Mouse (Mus musculus) layer of hippocampus, adult 2 months (tissue): ENCODE results near the gene Mcm5. TPM values are rescaled to one million over a fixed set of nuclear protein-coding genes. Genes with fewer than 3 reads are reported as not detected.

ENCODE experiments used
- DNase-seq, 2 experiments: peaks; one replicate each; pipeline ENCODE4 v3.0.0; 2022; ENCODE audit warnings: low spot score in 2 of 2
- H3K27ac ChIP-seq: fragments of 200-600 bp; 2 replicates; pipeline ENCODE4 v1.8.1; 2022
- H3K4me3 ChIP-seq: fragments of 200-600 bp; 2 replicates; pipeline ENCODE4 v1.8.1; 2022; ENCODE audit warnings: mild to moderate bottlenecking
- CTCF ChIP-seq: fragments of 200-600 bp; conservative IDR thresholded peaks from 2 replicates; pipeline ENCODE4 v1.8.1; 2022; ENCODE audit warnings: antibody characterized with exemption, mild to moderate bottlenecking, moderate library complexity
- total RNA-seq, 2 experiments: library from RNA; stranded (reverse); gene quantifications; 2 replicates each; pipeline ENCODE4 v1.2.3; 2021

Mcm5 gene
- total RNA-seq, 2 experiments from 2014 or later = 6.1 to 8.8 TPM

- Histone ChIP-seq H3K4me3 (no peak overlapping the region), H3K27ac (no peak overlapping the region)
- TF ChIP-seq CTCF = no peak
- DNase-seq = no peak
These were observed 9.1 kb downstream of the Mcm5 start for GRCm38 (mm10) chr8:75118505-75118904.

GRCm38 (mm10) chr8:75119287-75119686 lies 9.9 kb downstream of the Mcm5 start:
- DNase-seq = no peak

DNA sequence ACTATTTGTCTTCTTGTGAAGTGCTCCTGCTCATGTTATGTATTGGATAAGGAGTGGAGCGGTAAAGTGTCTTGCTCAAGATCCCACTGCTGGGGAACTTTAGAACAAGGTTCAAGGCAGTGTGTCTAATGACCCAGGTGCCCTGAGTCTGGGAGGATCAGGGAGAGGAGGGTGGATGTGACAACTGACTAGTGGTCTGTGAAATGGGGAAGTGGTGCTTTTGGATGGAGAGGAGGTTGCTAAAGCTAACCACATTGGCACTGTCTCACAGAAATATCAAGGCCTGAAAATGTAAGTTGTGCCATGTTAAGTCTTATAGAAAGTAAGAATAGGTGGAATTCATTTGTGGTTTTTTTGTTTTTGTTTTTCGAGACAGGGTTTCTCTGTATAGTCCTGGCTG lies 10.4 kb downstream of the Mcm5 start:
- Histone ChIP-seq H3K27ac (no peak overlapping the region), H3K4me3 (no peak overlapping the region)
- DNase-seq = no peak
- no peak for TF ChIP-seq CTCF

More at GRCm38 (mm10) chr8:75119287-75119686, 9.9 kb downstream of the Mcm5 start:
- H3K4me3 ChIP-seq = no peak overlapping the region
- TF ChIP-seq CTCF = no peak
- H3K27ac ChIP-seq = no peak overlapping the region

- TF ChIP-seq CTCF = no peak
- Histone ChIP-seq H3K4me3 (no peak overlapping the region), H3K27ac (no peak overlapping the region)
- DNase-seq = no peak
These were observed 18.0 kb downstream of the Mcm5 start for GRCm38 (mm10) chr8:75127406-75127805.

- TF ChIP-seq CTCF = peak; percentile 85
- Histone ChIP-seq H3K27ac (no peak overlapping the region), H3K4me3 (no peak overlapping the region)
- peak; percentile 37 to 62 for DNase-seq
These were observed 23.1 kb downstream of the Mcm5 start for GRCm38 (mm10) chr8:75132485-75132884.

- DNase-seq = no peak
These were observed 24.0 kb downstream of the Mcm5 start for GRCm38 (mm10) chr8:75133399-75133798.

DNA sequence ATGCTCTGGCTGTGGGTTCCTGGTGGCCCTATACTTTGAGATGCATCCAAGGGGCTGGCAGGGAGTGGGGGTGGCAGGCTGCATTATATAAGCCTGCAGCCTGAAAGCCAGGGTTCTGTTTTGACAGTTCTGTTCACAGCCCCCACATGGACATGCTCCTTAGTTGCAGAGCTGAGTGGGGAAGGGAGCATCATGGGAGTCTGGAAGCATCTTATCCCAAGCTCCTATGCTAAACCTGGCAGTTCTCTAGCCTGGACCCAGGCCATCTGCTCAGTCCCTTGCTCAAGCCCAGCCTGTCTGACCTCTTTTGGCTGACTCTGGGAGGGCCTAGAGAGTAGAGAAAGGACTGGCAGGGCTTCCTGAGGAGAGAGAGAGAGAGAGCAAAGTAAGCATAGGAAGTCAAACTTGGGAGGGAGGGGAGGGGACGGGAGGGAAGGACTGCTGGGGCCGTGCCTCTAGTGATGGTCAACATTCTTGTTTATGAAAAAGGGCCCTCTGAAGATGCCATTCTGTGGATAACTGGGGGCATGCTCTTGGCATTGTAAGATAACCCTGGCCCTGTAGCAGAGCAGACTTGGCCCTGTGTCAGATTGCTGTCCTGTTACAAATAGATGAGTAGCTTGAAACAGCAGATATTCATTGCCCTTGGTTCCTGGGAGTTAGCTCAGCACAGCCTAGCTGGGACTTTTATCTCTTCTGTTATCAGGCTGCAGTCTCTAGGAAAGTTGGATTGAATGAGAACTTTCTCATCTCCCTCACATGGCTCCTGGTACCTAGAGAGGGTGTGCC lies 25.4 kb downstream of the Mcm5 start:
- peak overlapping the region; percentile 61 for H3K27ac ChIP-seq
- peak in 1 of 2 experiments; percentile 58 for DNase-seq
- no peak overlapping the region for H3K4me3 ChIP-seq
- TF ChIP-seq CTCF = no peak

More at GRCm38 (mm10) chr8:75133399-75133798, 24.0 kb downstream of the Mcm5 start:
- Histone ChIP-seq H3K4me3 (no peak overlapping the region), H3K27ac (peak overlapping the region; percentile 14; the same call in 1 of the 2 replicates)
- no peak for TF ChIP-seq CTCF

DNA sequence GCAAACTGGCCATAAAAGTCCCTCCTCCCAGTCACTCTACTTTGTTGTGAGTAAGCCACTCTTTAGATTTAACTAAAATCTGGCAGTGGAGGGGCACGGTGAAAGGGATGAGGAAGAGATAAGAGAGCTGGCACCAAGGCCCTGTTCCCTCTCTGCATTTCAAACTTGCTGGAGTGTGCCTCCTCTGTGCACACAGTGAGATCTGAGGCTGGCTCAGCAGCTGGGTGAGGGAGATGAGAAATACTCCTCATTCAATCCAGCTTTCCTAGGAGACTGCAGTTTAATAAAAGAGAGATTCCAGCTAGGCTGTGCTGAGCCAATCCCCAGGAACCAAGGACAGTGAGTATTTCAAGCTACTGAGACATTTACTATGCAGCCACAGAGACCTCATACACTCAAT lies 26.4 kb downstream of the Mcm5 start:
- no peak for DNase-seq
- Histone ChIP-seq H3K27ac (peak overlapping the region; percentile 61; the same call in 1 of the 2 replicates), H3K4me3 (no peak overlapping the region)
- no peak for TF ChIP-seq CTCF

DNA sequence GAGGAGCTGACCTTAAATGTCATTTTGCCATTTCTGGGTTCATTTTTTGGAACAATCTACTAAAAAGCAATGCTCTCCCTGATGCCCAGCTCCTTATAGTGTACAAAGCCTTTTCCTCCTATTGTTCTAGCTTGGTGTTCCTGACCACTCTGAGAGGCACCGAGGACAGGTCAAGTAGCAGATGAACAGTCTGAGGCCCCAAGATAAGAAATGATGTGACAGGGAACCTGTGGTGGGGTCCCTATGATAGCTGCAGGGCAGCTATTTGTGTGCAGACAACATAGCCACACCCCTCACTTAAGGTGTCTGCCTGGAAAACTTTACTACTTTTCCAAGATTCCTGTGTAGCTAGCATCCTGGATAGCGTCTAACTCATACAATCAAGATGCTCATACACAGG lies 26.9 kb downstream of the Mcm5 start:
- H3K27ac ChIP-seq = 0 out of 2 replicates have a peak overlapping the region, but pooled peaks have one; percentile 61
- no peak for DNase-seq
- H3K4me3 ChIP-seq = no peak overlapping the region
- no peak for TF ChIP-seq CTCF

GRCm38 (mm10) chr8:75137536-75137935 lies 28.2 kb downstream of the Mcm5 start:
- H3K27ac ChIP-seq = peak overlapping the region; percentile 63
- H3K4me3 ChIP-seq = no peak overlapping the region
- peak; percentile 39 to 48 for DNase-seq
- no peak for TF ChIP-seq CTCF

- no peak overlapping the region for H3K4me3 ChIP-seq
- no peak for DNase-seq
- no peak for TF ChIP-seq CTCF
- no peak overlapping the region for H3K27ac ChIP-seq
These were observed 41.7 kb downstream of the Mcm5 start for GRCm38 (mm10) chr8:75150911-75151610.

DNA sequence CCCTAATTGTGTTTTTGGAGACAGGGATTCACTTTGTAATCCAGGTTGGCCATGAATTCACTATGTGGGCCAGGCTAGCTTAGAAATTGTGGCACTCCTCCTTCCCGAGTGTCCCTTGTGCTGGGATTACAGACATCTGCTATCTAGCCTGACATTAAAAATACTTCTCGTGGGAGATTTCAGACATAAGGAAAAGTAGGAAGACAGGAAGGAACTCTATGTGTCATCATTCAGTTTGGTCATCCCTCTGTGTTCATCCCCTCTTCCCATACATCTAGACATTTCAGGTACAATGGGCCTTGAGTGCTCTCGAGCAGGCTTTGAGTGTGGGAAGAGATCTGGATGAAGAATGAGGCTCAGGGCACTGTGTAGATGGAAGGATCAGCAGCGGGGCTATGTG lies 42.4 kb downstream of the Mcm5 start:
- no peak for TF ChIP-seq CTCF
- DNase-seq = no peak
- Histone ChIP-seq H3K4me3 (no peak overlapping the region), H3K27ac (no peak overlapping the region)

DNA sequence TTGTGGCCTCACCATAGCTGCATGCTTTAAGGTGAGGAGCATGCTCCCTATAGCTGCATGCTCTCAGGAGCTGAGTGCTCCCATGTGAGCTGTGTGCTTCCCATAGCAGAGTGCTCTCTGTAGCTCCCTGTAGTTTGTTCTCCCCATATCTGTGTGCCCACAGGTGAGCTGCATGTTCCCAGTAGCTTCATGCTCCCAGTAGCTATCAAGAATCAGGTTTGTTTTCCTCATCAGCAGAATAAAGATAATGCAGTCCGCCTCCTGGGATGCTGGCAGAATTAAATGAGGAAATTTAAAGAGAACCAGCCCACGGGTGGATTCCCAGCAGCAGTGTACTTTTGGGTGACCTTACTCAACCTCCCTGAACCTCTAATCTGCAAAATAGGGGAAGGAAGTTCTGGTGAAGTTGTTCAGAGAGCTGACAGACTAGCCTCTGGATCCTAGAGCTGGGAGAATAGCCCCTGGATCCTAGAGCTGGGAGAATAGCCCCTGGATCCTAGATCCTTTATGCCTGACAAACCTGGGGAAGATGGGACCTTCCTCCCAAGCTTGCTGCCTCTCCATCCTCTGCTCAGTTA lies 43.2 kb downstream of the Mcm5 start:
- no peak for TF ChIP-seq CTCF
- no peak overlapping the region for H3K27ac ChIP-seq
- no peak for DNase-seq
- no peak overlapping the region for H3K4me3 ChIP-seq
